Mouse (Mus musculus) heart, postnatal 25 days (tissue): Measurements from ENCODE around the gene Tap2. TPM values are rescaled to one million over a fixed set of nuclear protein-coding genes. Genes with fewer than 3 reads are reported as not detected.

Experiments
- DNase-seq: peaks from one replicate; pipeline ENCODE4 v3.0.0; 2022; ENCODE audit warnings: low spot score
- intact Hi-C: fragments of 180-260 bp; cut with DNase I; formaldehyde crosslinking; loops from one replicate; pipeline ENCODE4 v1.15.1; 2025
- total RNA-seq, 2 experiments: library from RNA; stranded (reverse); gene quantifications; 2 replicates each; pipeline ENCODE4 v1.2.3; 2021

The Tap2 gene
- total RNA-seq, result 10 to 100 TPM; 21.2 to 22.0 TPM

DNA sequence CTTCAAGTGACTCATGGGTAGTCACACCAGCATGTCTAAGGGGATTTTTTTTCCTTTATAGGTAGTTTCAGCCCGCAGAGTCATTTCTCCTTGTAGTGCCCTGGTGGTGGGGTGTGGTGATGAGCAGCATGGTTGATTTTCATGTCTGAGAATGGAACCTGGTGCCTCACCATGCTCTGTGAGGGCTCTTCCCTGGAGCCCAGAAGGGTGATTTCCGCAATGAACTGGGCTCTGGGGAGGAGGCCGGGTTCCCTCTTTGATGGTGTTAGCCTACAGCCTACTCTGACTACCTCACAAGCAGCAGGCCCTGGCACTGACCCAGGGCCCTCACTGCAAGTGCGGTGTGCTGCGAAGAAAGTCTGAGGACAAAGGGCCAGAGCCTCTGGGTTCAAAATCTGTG, at the start of gene Tap2:
Gene Tap2 (plus strand): TSS at position 84 of the 400 bp plus-strand sequence.
- intact Hi-C loops, result loop anchor here (10.0 kb wide), 1 partner anchor 961 kb away; the partner anchor contains the start of gene Prrc2a
- DNase-seq, result no peak

DNA sequence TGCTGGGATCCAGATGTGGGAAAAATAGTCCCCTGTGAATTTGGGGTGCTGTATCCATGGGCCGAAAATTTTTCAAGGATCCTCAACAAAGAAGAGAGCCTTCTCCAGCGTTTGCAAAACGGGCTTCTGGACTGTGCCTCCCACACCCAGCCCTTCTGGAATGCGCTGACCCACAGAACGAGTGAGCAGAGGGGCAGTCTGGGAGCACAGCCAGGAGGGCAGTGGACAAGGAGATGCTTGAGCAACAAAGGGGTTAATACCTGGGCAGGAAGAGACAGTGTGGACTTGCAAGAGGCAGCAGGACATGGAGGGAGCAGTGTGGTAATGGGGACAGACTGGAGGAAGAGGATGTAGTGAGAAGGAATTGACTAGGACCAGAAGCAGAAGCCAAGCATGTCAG, 47.8 kb upstream of the Tap2 start:
- intact Hi-C loops, result no loop called here
- no peak for DNase-seq

GRCm38 (mm10) chr17:34164202-34164895, 39.0 kb upstream of the Tap2 start:
- intact Hi-C loops, result no loop called here
- DNase-seq, result no peak

DNA sequence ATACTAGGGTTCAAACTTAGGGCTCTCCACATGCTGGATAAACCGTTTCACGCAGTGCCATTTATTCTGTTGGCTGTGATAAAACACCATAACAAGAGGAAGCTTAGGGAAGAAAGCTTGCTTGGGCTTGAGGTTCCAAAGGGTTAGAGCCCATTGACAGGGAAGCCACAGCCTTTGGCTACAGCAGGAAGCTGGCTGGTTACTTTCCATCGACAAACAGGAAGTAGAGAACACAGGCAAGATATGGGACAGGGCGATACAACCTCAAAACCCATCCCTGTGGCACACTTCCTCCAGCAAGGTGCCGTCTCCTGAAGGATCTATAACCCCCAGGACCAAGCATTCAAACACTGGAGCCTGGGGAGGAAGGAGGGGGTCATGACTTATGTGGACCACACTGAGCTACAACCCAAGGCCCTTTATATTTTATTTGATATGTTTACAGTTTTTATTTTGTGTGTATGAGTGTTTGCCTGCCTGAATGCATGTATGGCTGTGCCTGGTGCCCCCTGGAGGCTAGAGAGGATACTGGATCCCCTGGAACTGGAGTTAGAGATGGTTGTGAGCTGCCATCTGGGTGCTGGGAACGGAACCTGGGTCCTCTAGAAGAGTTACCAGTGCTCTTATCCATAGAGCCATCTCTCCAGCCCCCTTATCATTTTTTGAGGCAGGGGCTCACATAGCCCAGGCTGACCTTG, 38.1 kb upstream of the Tap2 start:
- no peak for DNase-seq
- intact Hi-C loops, result loop anchor here (1.0 kb wide), 1 partner anchor 30 kb away; no protein-coding TSS in a partner anchor

- intact Hi-C loops, result loop anchor here (2.0 kb wide), 2 partner anchors 68 to 92 kb away; no protein-coding TSS in a partner anchor
- DNase-seq, result no peak
Observed at GRCm38 (mm10) chr17:34169279-34169678, 34.0 kb upstream of the Tap2 start.

DNA sequence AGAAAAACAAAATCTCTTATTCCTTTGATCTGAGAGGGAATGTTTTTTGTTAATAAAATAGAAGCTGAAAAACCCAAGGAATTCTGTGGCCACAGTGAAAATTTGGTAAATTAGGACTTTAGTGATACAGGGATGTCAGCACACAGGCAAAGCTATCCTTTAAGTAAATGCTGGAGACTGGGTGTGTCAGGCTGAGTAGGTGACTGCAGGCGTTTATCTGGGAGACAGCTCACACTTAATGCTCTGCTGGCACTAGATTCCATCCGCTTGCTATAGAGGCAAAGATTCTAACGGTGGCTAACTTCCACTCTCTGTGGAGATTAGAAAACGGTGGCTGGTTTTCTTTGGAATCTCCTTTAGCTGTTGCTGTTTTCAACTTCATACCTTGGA, 32.8 kb upstream of the Tap2 start:
- intact Hi-C loops, result loop anchor here (1.0 to 5.0 kb wide), 4 partner anchors 34 to 182 kb away; partner anchors contain the start of gene Btnl2
- DNase-seq, result no peak

DNA sequence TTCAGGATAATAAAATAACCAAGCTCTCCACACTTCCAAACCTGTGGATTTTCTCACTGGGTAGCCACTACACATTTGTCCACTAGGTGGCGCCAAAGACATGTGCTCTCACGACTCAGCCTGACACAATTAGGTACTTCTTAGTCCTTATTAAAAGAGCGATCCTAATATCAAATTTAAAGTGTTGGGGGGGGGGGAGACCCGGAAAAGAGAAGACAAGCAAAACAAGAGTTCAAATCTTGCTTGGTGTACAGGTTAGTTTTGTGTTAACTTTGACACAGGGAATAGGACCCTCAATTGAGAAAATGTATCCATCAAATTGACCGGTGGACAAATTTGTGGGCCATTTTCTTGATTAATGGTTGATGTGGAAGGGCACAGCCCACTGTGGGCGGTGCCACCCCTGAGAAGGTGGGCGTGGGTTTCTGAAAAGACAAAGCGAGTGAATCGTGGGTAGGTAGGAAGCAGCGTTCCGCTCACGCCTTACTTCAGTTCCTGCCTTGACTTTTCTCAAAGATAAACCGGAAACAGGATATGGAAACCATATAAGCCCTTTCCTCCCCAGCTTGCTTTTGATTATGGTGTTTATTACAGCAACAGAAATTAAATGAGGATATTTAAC, 32.3 kb upstream of the Tap2 start:
- intact Hi-C loops, result loop anchor here (1.0 to 5.0 kb wide), 4 partner anchors 33 to 181 kb away; partner anchors contain the start of gene Btnl2
- no peak for DNase-seq

DNA sequence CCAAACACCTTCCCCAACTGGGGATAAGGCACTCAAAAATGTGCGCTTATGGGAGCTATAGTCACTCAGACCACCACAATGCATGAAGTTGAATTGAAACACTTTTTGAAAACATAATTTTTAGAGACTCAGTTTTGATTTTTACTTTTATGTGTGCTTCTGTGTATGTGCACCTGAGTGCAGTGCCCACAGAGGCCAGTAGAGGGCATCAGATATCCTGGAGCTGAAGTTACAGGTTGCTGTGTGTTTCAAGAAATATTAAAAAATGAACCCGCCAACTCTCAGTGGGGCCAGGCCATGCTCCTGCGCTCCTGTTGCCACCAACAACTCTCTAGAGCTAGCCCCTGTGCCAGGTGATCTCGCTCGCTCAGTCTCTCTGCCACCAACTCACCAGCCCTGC, 30.8 kb upstream of the Tap2 start:
- intact Hi-C loops, result loop anchor here (5.0 kb wide), 1 partner anchor 180 kb away; the partner anchor contains the start of gene Btnl2
- no peak for DNase-seq

GRCm38 (mm10) chr17:34174075-34174474, 29.3 kb upstream of the Tap2 start:
- intact Hi-C loops, result loop anchor here (5.0 kb wide), 1 partner anchor 178 kb away; the partner anchor contains the start of gene Btnl2
- DNase-seq, result no peak

- no peak for DNase-seq
- intact Hi-C loops, result no loop called here
Observed at GRCm38 (mm10) chr17:34177179-34177578, 26.1 kb upstream of the Tap2 start.

- intact Hi-C loops, result no loop called here
- no peak for DNase-seq
Observed at GRCm38 (mm10) chr17:34179019-34179418, 24.3 kb upstream of the Tap2 start.

GRCm38 (mm10) chr17:34179913-34180859, 23.1 kb upstream of the Tap2 start:
- no peak for DNase-seq
- intact Hi-C loops, result no loop called here

DNA sequence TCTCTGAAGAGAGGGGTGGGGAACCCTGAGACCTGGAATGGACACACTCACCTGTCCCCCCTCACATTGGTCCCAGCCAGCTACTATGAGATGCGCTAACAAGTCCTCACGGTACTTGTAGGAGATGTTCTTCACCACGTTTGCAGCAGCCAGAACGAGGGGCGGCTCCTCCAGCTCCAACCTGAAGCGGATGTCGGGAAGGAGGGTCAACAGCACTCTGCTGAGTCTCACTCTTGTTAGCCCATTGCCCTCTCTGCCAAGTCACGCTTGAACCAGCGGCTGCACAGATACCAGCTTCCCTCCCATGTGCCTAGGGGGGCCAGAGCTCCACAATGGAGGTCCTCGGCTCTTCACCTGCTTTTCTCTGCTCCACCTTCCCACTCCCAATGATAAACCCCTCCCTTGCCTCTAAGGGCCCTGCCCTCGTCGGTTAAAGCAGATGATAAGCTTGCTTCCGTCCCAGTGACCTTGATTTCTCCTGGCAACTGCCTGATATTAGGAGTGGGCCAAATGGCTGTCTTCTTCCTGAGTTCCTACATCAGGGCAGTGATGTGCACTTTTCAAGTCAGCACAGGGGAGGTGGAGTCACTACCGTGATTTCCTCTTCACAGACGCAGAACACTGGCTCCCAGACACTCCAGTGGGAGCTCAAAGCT, 19.6 kb upstream of the Tap2 start:
- intact Hi-C loops, result no loop called here
- no peak for DNase-seq

- intact Hi-C loops, result no loop called here
- DNase-seq, result no peak
Observed at GRCm38 (mm10) chr17:34185526-34185925, 17.8 kb upstream of the Tap2 start.

GRCm38 (mm10) chr17:34186885-34187260, 16.5 kb upstream of the Tap2 start:
- DNase-seq, result no peak
- intact Hi-C loops, result no loop called here

- intact Hi-C loops, result no loop called here
- DNase-seq, result peak; percentile 93
Observed at GRCm38 (mm10) chr17:34187261-34187916, 15.9 kb upstream of the Tap2 start, which contains the start of the genes Tap1 and Psmb9. Gene Tap1, plus strand, starts transcription at chr17:34187553. Gene Psmb9, minus strand, starts transcription at chr17:34187764.

GRCm38 (mm10) chr17:34188010-34188409, 15.3 kb upstream of the Tap2 start:
- intact Hi-C loops, result loop anchor here (2.0 kb wide), 1 partner anchor 17 kb away; no protein-coding TSS in a partner anchor
- no peak for DNase-seq

DNA sequence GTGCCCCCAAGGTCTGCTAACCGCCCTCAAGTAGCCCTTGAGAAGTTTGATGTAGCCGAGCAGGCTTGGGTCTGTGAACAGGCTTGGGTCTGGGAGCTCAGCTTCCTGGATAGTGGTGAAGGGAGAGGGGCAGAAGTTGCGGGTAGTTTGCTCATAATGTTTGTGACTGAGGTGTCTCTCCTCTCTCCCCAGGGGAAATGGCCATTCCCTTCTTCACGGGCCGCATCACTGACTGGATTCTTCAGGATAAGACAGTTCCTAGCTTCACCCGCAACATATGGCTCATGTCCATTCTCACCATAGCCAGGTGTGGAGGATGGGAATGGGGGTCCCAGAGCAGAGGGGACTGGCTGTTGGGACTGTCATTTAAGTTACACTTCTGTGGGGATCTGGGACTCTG, 14.3 kb upstream of the Tap2 start:
- intact Hi-C loops, result loop anchor here (2.0 kb wide), 1 partner anchor 16 kb away; no protein-coding TSS in a partner anchor
- DNase-seq, result no peak
